Mouse (Mus musculus) lung, adult 18-20 months (tissue): ENCODE results near the gene Arfip2.

Experiments
- DNase-seq, 2 experiments: peaks; one replicate each; pipeline ENCODE4 v3.0.0; 2022; ENCODE audit warnings: mixed read lengths in 2 of 2

Arfip2 gene

GRCm38 (mm10) chr7:105611767-105612166, 28.4 kb downstream of the Arfip2 start:
- peak; percentile 55 to 56 for DNase-seq

- DNase-seq: no peak
Measured at GRCm38 (mm10) chr7:105608467-105608866, 31.7 kb downstream of the Arfip2 start.

- peak; percentile 78 to 85 for DNase-seq
Measured at GRCm38 (mm10) chr7:105602860-105603623, 37.2 kb downstream of the Arfip2 start.

GRCm38 (mm10) chr7:105590097-105590496, 50.1 kb downstream of the Arfip2 start:
- DNase-seq: no peak

- no peak for DNase-seq
Measured at GRCm38 (mm10) chr7:105588325-105588912, 51.8 kb downstream of the Arfip2 start.
